Mouse (Mus musculus): ENCODE measurements around the gene Mup5. TPM values are rescaled to one million over a fixed set of nuclear protein-coding genes. Genes with fewer than 3 reads are reported as not detected.
"Not testable (repeated sequence)": the region's sequence is repeated elsewhere in the genome, so short reads cannot be mapped to it uniquely, and the experiment has no call there.

Mup5 gene
- polyA plus RNA-seq, 1 experiment from 2014 or later: not detected

DNA sequence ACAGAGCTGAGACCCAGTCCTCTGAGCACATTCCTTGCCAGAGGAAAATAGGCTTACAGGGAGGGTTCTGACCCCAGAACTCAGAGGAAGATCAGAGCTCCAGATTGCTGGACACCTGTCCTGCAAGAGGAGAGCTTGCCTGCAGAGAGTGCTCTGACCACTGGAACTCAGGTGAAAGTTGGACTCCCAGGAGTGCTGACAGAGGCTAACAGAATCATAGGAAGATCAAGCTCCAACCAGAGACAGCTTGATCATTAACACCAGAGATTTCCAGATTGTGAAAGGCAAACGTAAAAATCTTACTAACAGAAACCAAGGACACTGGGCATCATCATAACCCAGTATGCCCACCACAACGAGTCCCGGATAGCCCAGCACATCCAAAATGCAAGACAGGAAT is 26.1 kb downstream of the Mup5 start:
- H3K27me3 ChIP-seq (replicated peaks); H3K4me1 ChIP-seq; H3K4me3 ChIP-seq (replicated peaks); H3K27ac ChIP-seq; H3K4me2 ChIP-seq; H3K36me3 ChIP-seq; ATAC-seq (ENCODE audit: insufficient read depth, low FRiP score, low read depth); H3K9me3 ChIP-seq; H3K9ac ChIP-seq: not testable (repeated sequence)
- 84% methylated on average over 3 of the region's 3 CpGs for WGBS

DNA sequence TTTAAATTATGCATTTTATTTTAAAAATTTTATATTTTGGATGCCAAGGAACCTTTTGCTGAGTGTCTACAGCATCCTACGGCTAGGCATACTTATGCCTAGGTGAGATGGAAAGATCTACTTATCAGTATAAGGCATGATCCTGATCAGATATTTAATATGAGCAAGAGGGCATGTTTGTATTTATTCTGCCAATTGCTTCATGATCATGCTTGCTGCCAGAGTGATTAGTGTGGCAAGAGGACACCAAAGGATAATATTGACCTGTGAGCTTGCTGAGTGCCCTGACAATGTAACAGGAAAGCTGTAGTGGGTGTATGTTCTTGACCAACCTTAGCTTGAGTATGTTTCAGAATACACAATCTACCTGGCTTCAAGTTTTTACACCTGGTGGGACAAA is 45.3 kb downstream of the Mup5 start:
- H3K4me3 ChIP-seq (replicated peaks); H3K4me1 ChIP-seq; H3K9me3 ChIP-seq; H3K4me2 ChIP-seq; H3K36me3 ChIP-seq; H3K27me3 ChIP-seq (replicated peaks); ATAC-seq (ENCODE audit: insufficient read depth, low FRiP score, low read depth); H3K27ac ChIP-seq; H3K9ac ChIP-seq: not testable (repeated sequence)
- 100% methylated on average over 1 of the region's 1 CpGs for WGBS

DNA sequence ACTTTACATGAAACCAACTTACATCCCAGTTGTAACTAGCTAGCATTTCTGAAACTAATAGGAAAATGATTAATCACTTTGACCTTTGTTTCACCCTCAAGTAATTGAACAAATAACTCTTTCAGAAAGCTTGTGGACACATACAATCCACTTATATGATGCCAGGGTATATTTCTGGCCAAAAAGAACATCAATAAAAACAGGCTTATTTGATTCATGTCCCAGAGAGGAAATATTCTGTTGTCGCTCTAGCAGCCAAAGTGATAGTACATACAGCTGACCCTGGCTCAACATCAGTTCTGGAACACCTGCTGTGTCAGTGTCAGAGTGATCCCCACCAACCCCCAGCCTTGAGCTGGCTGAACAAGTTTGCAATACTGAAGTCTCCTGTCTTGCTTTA is 50.8 kb downstream of the Mup5 start:
- not testable (repeated sequence) for H3K9me3 ChIP-seq; ATAC-seq (ENCODE audit: insufficient read depth, low FRiP score, low read depth); H3K4me2 ChIP-seq; H3K4me1 ChIP-seq; H3K27ac ChIP-seq; H3K27me3 ChIP-seq (replicated peaks); H3K36me3 ChIP-seq; H3K9ac ChIP-seq; H3K4me3 ChIP-seq (replicated peaks)
- WGBS: 50% methylated on average over 1 of the region's 1 CpGs

DNA sequence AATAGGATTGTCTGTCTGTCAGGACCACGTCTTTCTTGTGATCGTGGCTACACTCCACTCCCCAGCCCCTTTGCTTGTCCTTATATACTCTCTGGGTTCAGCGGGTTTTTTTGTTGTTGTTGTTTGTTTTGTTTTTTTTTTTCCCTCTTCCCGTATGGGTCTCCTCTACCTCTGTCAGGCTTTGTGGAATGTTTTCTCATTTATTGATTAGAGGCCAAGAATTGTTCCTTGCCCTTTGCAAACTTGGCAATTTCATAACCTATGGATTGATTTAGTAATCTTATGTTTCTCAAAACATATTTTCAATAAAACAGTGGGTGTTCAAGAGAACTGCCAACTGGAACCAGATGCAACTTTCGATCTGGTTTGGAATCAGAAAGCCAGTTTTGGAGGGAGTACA is 52.9 kb downstream of the Mup5 start, which contains the start of gene Mup19:
TSS of gene Mup19 (minus strand) at position 101 of the 400 bp plus-strand sequence.
- H3K4me2 ChIP-seq; H3K27ac ChIP-seq; ATAC-seq (ENCODE audit: insufficient read depth, low FRiP score, low read depth); H3K9me3 ChIP-seq; H3K4me3 ChIP-seq (replicated peaks); H3K4me1 ChIP-seq; H3K9ac ChIP-seq; H3K27me3 ChIP-seq (replicated peaks); H3K36me3 ChIP-seq: not testable (repeated sequence)
- WGBS: 96% methylated on average over 1 of the region's 5 CpGs

Other genes starting within 250 kb of the Mup5 start
- gene Mup17, start 239.4 kb downstream of the Mup5 start, polyA plus RNA-seq (2015; fragmentation: Nextera tagmentation; extraction: Ambion mirVana): not detected in 2 replicates
- not detected in 2 replicates for gene Mup18, start 161.1 kb downstream of the Mup5 start, polyA plus RNA-seq (2015; fragmentation: Nextera tagmentation; extraction: Ambion mirVana)
- not detected in 2 replicates for gene Mup19, start 53.0 kb downstream of the Mup5 start, polyA plus RNA-seq (2015; fragmentation: Nextera tagmentation; extraction: Ambion mirVana)
- gene Mup20, start 218.9 kb upstream of the Mup5 start, polyA plus RNA-seq (2015; fragmentation: Nextera tagmentation; extraction: Ambion mirVana): not detected in 2 replicates